Mouse (Mus musculus) ES-E14 (cell line): ENCODE data around the gene Pax5. TPM values are rescaled to one million over a fixed set of nuclear protein-coding genes. Genes with fewer than 3 reads are reported as not detected.

ENCODE experiments used
- DNase-seq: peaks from one replicate; pipeline ENCODE4 v3.0.0-alpha.2; 2013; ENCODE audit warnings: low read depth, low spot score
- H3K27ac ChIP-seq: 2 replicates; pipeline ENCODE4 v1.5.1; 2012; ENCODE audit warnings: low read depth, mild to moderate bottlenecking, low read length, moderate library complexity, mixed read lengths; ENCODE audit not compliant: poor library complexity, insufficient read depth, severe bottlenecking
- H3K36me3 ChIP-seq: 2 replicates; pipeline ENCODE4 v1.6.1; 2012; ENCODE audit warnings: mild to moderate bottlenecking, low read length, moderate library complexity, mixed read lengths; ENCODE audit not compliant: control insufficient read depth, poor library complexity, insufficient read depth, severe bottlenecking
- H3K4me1 ChIP-seq, 2 experiments: fragments of 150-350 bp in 1 of 2; sonication (generic) in 1 of 2; 2 replicates each; pipeline ENCODE4 v1.6.1; 2012; ENCODE audit warnings: low read length in 2 of 2, mild to moderate bottlenecking in 1 of 2, mixed read lengths in 1 of 2; ENCODE audit not compliant: control insufficient read depth in 2 of 2, insufficient read depth in 2 of 2, poor library complexity in 1 of 2
- H3K4me3 ChIP-seq, 2 experiments: fragments of 150-350 bp in 1 of 2; sonication (generic) in 1 of 2; 2 replicates each; pipeline ENCODE4 v1.5.1; 2012; ENCODE audit warnings: low read length in 2 of 2, low read depth in 1 of 2, mild to moderate bottlenecking in 1 of 2, mixed read lengths in 1 of 2; ENCODE audit not compliant: insufficient read depth in 1 of 2, poor library complexity in 1 of 2, severe bottlenecking in 1 of 2
- H3K9ac ChIP-seq: 2 replicates; pipeline ENCODE4 v1.6.1; 2012; ENCODE audit warnings: low read depth, mild to moderate bottlenecking, low read length, mixed read lengths; ENCODE audit not compliant: poor library complexity, insufficient read depth, severe bottlenecking
- H3K9me3 ChIP-seq: fragments of 150-350 bp; sonication (generic); 2 replicates; pipeline ENCODE4 v1.6.1; 2012; ENCODE audit warnings: low read depth, mild to moderate bottlenecking, low read length; ENCODE audit not compliant: control insufficient read depth, insufficient read depth
- CHD2 ChIP-seq: IDR thresholded peaks from 2 replicates; pipeline ENCODE4 v1.6.1; 2014; ENCODE audit warnings: mild to moderate bottlenecking, low read depth, low read length, inconsistent platforms
- HCFC1 ChIP-seq: IDR thresholded peaks from 2 replicates; pipeline ENCODE4 v1.6.1; 2012; ENCODE audit warnings: low read length, inconsistent platforms, borderline replicate concordance; ENCODE audit not compliant: insufficient read depth
- MAFK ChIP-seq: IDR thresholded peaks from 2 replicates; pipeline ENCODE4 v1.6.1; 2014; ENCODE audit warnings: mild to moderate bottlenecking, low read depth, low read length, inconsistent platforms; ENCODE audit not compliant: insufficient read depth
- ZC3H11A ChIP-seq: IDR thresholded peaks from 2 replicates; pipeline ENCODE4 v1.6.1; 2012; ENCODE audit warnings: low read depth, mild to moderate bottlenecking, inconsistent platforms, low read length, borderline replicate concordance
- ZNF384 ChIP-seq: IDR thresholded peaks from 2 replicates; pipeline ENCODE4 v1.6.1; 2012; ENCODE audit warnings: low read depth, low read length, inconsistent platforms
- in situ Hi-C, 2 experiments: fragments of 600-800 bp; cut with MboI; formaldehyde crosslinking; loops; one replicate each; pipeline ENCODE4 v1.15.1; 2025; ENCODE audit warnings: low sequenced_read_pairs in 2 of 2, inconsistent platforms in 1 of 2; ENCODE audit not compliant: unreplicated experiment in 2 of 2
- total RNA-seq: library from RNA; depleted of rRNA; stranded (reverse); fragments of 300-350 nt; gene quantifications from 2 replicates; pipeline ENCODE4 v1.2.3, GENCODE M21; 2012

Pax5 gene
- total RNA-seq, 1 experiment = 0.13 TPM

GRCm38 (mm10) chr4:44573017-44573416 is 137.3 kb downstream of the Pax5 start:
- Histone ChIP-seq H3K36me3 (no peaks in the 10 kb centered on the region), H3K9ac (no peak overlapping the region), H3K9me3 (no peaks in the 10 kb centered on the region), H3K4me3 (no peak overlapping the region), H3K27ac (no peak overlapping the region), H3K4me1 (no peaks in the 10 kb centered on the region)
- in situ Hi-C loops = no loop called here
- TF ChIP-seq ZNF384 (no peak), MAFK (no peak), ZC3H11A (no peak), HCFC1 (no peak), CHD2 (no peak)
- no peak for DNase-seq

- no peak overlapping the region for H3K9ac ChIP-seq
- no peak for DNase-seq
- no peak overlapping the region for H3K4me3 ChIP-seq
- no peaks in the 10 kb centered on the region for H3K9me3 ChIP-seq
- H3K4me1 ChIP-seq = no peaks in the 10 kb centered on the region
- H3K36me3 ChIP-seq = no peaks in the 10 kb centered on the region
- in situ Hi-C loops = no loop called here
- H3K27ac ChIP-seq = no peak overlapping the region
- no peak for TF ChIP-seq CHD2
- no peak for TF ChIP-seq HCFC1
Observed at GRCm38 (mm10) chr4:44572373-44572772, 137.9 kb downstream of the Pax5 start.

GRCm38 (mm10) chr4:44569138-44569537 is 141.1 kb downstream of the Pax5 start:
- no peaks in the 10 kb centered on the region for H3K9me3 ChIP-seq
- in situ Hi-C loops = no loop called here
- no peaks in the 10 kb centered on the region for H3K36me3 ChIP-seq
- H3K4me3 ChIP-seq = no peak overlapping the region
- H3K9ac ChIP-seq = no peak overlapping the region
- H3K4me1 ChIP-seq = peaks cover 2 to 6% of the 10 kb centered on the region in 2 experiments; a peak in 1 of 4 replicates
- no peak overlapping the region for H3K27ac ChIP-seq
- TF ChIP-seq HCFC1 = no peak
- TF ChIP-seq CHD2 = no peak
- TF ChIP-seq MAFK = no peak
- TF ChIP-seq ZC3H11A = no peak
- TF ChIP-seq ZNF384 = no peak
- DNase-seq = no peak

DNA sequence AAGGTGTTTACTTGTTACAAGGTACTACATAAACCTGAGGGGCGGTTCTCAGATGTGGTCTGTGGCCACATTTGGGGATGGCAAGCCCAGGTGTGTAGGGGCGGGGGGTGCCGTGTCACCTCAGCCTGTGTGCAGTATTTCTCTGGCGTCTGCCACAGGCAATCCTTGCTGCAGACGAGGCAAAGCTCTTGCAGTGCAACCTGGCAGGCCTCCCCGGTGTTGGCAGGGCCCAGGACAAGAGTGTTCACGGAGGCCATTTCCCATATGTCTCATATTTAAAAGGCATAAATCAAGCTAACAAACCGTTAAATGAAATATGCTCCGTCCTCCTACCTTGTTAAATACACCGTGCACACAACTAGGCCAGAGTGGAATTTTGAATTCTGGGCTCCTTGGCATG is 141.6 kb downstream of the Pax5 start:
- Histone ChIP-seq H3K4me3 (no peak overlapping the region), H3K36me3 (no peaks in the 10 kb centered on the region), H3K4me1 (peaks cover 2 to 6% of the 10 kb centered on the region in 2 experiments; a peak in 1 of 4 replicates), H3K9me3 (no peaks in the 10 kb centered on the region), H3K27ac (no peak overlapping the region), H3K9ac (no peak overlapping the region)
- in situ Hi-C loops = no loop called here
- TF ChIP-seq MAFK (no peak), ZNF384 (no peak), ZC3H11A (no peak), CHD2 (no peak), HCFC1 (no peak)
- DNase-seq = no peak

- DNase-seq = no peak
- Histone ChIP-seq H3K4me1 (peaks cover 2 to 8% of the 10 kb centered on the region in 2 experiments; a peak in 1 of 4 replicates), H3K9ac (no peak overlapping the region), H3K9me3 (no peaks in the 10 kb centered on the region), H3K36me3 (no peaks in the 10 kb centered on the region), H3K4me3 (no peak overlapping the region), H3K27ac (no peak overlapping the region)
- in situ Hi-C loops = no loop called here
- TF ChIP-seq ZC3H11A (no peak), HCFC1 (no peak), CHD2 (no peak), MAFK (no peak), ZNF384 (no peak)
Observed at GRCm38 (mm10) chr4:44566401-44566800, 143.9 kb downstream of the Pax5 start.
